Mouse (Mus musculus) stomach, embryonic 16.5 days (tissue): ENCODE measurements around the gene Afap1. TPM values are rescaled to one million over a fixed set of nuclear protein-coding genes. Genes with fewer than 3 reads are reported as not detected.

Experiments
- ATAC-seq: fragments of 200-750 bp; cut with Nextera tagmentation; 2 replicates; pipeline ENCODE4 v1.8.0; 2017; ENCODE audit warnings: moderate number of reproducible peaks, moderate TSS enrichment; ENCODE audit not compliant: insufficient read depth, low FRiP score
- H3K27ac ChIP-seq: fragments of 300-500 bp; sonication (generic); 2 replicates; pipeline ENCODE4 v1.5.1; 2014; ENCODE audit warnings: low read length
- H3K27me3 ChIP-seq: fragments of 300-500 bp; sonication (generic); 2 replicates; pipeline ENCODE4 v1.6.1; 2014; ENCODE audit warnings: low read length, control low read depth, mixed read lengths; ENCODE audit not compliant: control insufficient read depth, insufficient read depth
- H3K36me3 ChIP-seq: fragments of 300-500 bp; sonication (generic); 2 replicates; pipeline ENCODE4 v1.6.1; 2014; ENCODE audit warnings: low read length; ENCODE audit not compliant: control insufficient read depth, insufficient read depth
- H3K4me1 ChIP-seq: fragments of 300-500 bp; sonication (generic); 2 replicates; pipeline ENCODE4 v1.6.1; 2014; ENCODE audit warnings: low read length, control low read depth, mixed read lengths; ENCODE audit not compliant: control insufficient read depth, insufficient read depth
- H3K4me2 ChIP-seq: fragments of 300-500 bp; sonication (generic); 2 replicates; pipeline ENCODE4 v1.6.1; 2014; ENCODE audit warnings: low read depth, low read length, mixed read lengths
- H3K4me3 ChIP-seq: fragments of 300-500 bp; sonication (generic); replicated peaks from 2 replicates; pipeline ENCODE4 v1.5.1; 2014; ENCODE audit warnings: mild to moderate bottlenecking, low read length
- H3K9ac ChIP-seq: fragments of 300-500 bp; sonication (generic); 2 replicates; pipeline ENCODE4 v1.6.1; 2014; ENCODE audit warnings: low read length
- H3K9me3 ChIP-seq: fragments of 300-500 bp; sonication (generic); replicated peaks from 2 replicates; pipeline ENCODE4 v1.6.1; 2016; ENCODE audit warnings: low read length, control low read depth; ENCODE audit not compliant: control insufficient read depth
- WGBS: fragments of 180-500 bp; shearing (Covaris S2); extraction: QIAGEN DNeasy Blood & Tissue Kit; methylation state at CpG from one replicate; pipeline ENCODE4 v1.1.7; 2014; 5-methylcytosine and 5-hydroxymethylcytosine counted together
- polyA plus RNA-seq: library from polyadenylated mRNA; unstranded; fragments of >200 nt; fragmentation: Nextera tagmentation; extraction: Ambion mirVana; gene quantifications from 2 replicates; pipeline ENCODE4 v1.2.1, GENCODE M21; 2015

Gene Afap1
- polyA plus RNA-seq, 1 experiment from 2014 or later = 20.4 TPM

GRCm38 (mm10) chr5:35933059-35933458, 39.9 kb downstream of the Afap1 start:
- Histone ChIP-seq H3K27ac (no peak overlapping the region), H3K36me3 (no peaks in the 10 kb centered on the region), H3K4me1 (peaks cover 25% of the 10 kb centered on the region), H3K27me3 (no peaks in the 10 kb centered on the region), H3K4me3 (no peak overlapping the region), H3K9ac (no peak overlapping the region), H3K9me3 (no peaks in the 10 kb centered on the region), H3K4me2 (no peak overlapping the region)
- no peak for ATAC-seq
- WGBS = 79% methylated on average over 10 of the region's 10 CpGs

GRCm38 (mm10) chr5:35935939-35936338, 42.8 kb downstream of the Afap1 start:
- Histone ChIP-seq H3K4me1 (peaks cover 34% of the 10 kb centered on the region), H3K4me2 (no peak overlapping the region), H3K4me3 (no peak overlapping the region), H3K27ac (no peak overlapping the region), H3K9ac (no peak overlapping the region), H3K9me3 (no peaks in the 10 kb centered on the region), H3K27me3 (no peaks in the 10 kb centered on the region), H3K36me3 (no peaks in the 10 kb centered on the region)
- no peak for ATAC-seq
- 71% methylated on average over 7 of the region's 7 CpGs for WGBS

GRCm38 (mm10) chr5:35938249-35939223, 45.4 kb downstream of the Afap1 start:
- Histone ChIP-seq H3K4me2 (no peak overlapping the region), H3K27ac (peak overlapping the region; percentile 85)

GRCm38 (mm10) chr5:35939958-35940357, 46.8 kb downstream of the Afap1 start:
- Histone ChIP-seq H3K36me3 (0 out of 2 replicates have a peak, but pooled peaks cover 2% of the 10 kb centered on the region), H3K4me2 (no peak overlapping the region), H3K27ac (peak overlapping the region; percentile 11; the same call in 1 of the 2 replicates), H3K9ac (no peak overlapping the region), H3K9me3 (no peaks in the 10 kb centered on the region), H3K4me3 (no peak overlapping the region), H3K4me1 (peaks cover 30% of the 10 kb centered on the region), H3K27me3 (no peaks in the 10 kb centered on the region)
- no peak for ATAC-seq
- 83% methylated on average over 6 of the region's 6 CpGs for WGBS

More at GRCm38 (mm10) chr5:35938249-35939223, 45.4 kb downstream of the Afap1 start:
- WGBS = 42% methylated on average over 10 of the region's 10 CpGs
- Histone ChIP-seq H3K27me3 (no peaks in the 10 kb centered on the region), H3K9me3 (no peaks in the 10 kb centered on the region), H3K4me3 (no peak overlapping the region), H3K4me1 (peaks cover 28% of the 10 kb centered on the region), H3K9ac (no peak overlapping the region), H3K36me3 (no peaks in the 10 kb centered on the region)
- no peak for ATAC-seq

- no peaks in the 10 kb centered on the region for H3K9me3 ChIP-seq
- peak overlapping the region; percentile 76 for H3K27ac ChIP-seq
- no peaks in the 10 kb centered on the region for H3K27me3 ChIP-seq
- H3K9ac ChIP-seq = no peak overlapping the region
- peak; percentile 60 for ATAC-seq
- 0 out of 2 replicates have a peak, but pooled peaks cover 2% of the 10 kb centered on the region for H3K36me3 ChIP-seq
- 54% methylated on average over 5 of the region's 5 CpGs for WGBS
- H3K4me2 ChIP-seq = no peak overlapping the region
- H3K4me1 ChIP-seq = peaks cover 19% of the 10 kb centered on the region
- no peak overlapping the region for H3K4me3 ChIP-seq
Observed at GRCm38 (mm10) chr5:35943541-35943940, 50.4 kb downstream of the Afap1 start.

GRCm38 (mm10) chr5:35946841-35947240, 53.7 kb downstream of the Afap1 start:
- WGBS = 87% methylated on average over 2 of the region's 2 CpGs

GRCm38 (mm10) chr5:35947427-35947826, 54.3 kb downstream of the Afap1 start:
- H3K4me3 ChIP-seq = no peak overlapping the region
- H3K9me3 ChIP-seq = no peaks in the 10 kb centered on the region
- no peak for ATAC-seq
- 0 out of 2 replicates have a peak, but pooled peaks cover 2% of the 10 kb centered on the region for H3K36me3 ChIP-seq
- peaks cover 16% of the 10 kb centered on the region for H3K4me1 ChIP-seq
- no peak overlapping the region for H3K9ac ChIP-seq
- no peak overlapping the region for H3K4me2 ChIP-seq
- 67% methylated on average over 4 of the region's 4 CpGs for WGBS
- no peaks in the 10 kb centered on the region for H3K27me3 ChIP-seq
- no peak overlapping the region for H3K27ac ChIP-seq

More at GRCm38 (mm10) chr5:35946841-35947240, 53.7 kb downstream of the Afap1 start:
- no peak for ATAC-seq
- no peak overlapping the region for H3K9ac ChIP-seq
- H3K4me3 ChIP-seq = no peak overlapping the region
- H3K36me3 ChIP-seq = 0 out of 2 replicates have a peak, but pooled peaks cover 2% of the 10 kb centered on the region
- peaks cover 17% of the 10 kb centered on the region for H3K4me1 ChIP-seq
- no peak overlapping the region for H3K4me2 ChIP-seq
- no peaks in the 10 kb centered on the region for H3K27me3 ChIP-seq
- H3K27ac ChIP-seq = no peak overlapping the region
- H3K9me3 ChIP-seq = no peaks in the 10 kb centered on the region

GRCm38 (mm10) chr5:35948225-35948975, 55.3 kb downstream of the Afap1 start:
- Histone ChIP-seq H3K27me3 (no peaks in the 10 kb centered on the region), H3K4me3 (no peak overlapping the region), H3K9ac (no peak overlapping the region), H3K36me3 (0 out of 2 replicates have a peak, but pooled peaks cover 2% of the 10 kb centered on the region), H3K4me1 (peaks cover 6% of the 10 kb centered on the region), H3K9me3 (no peaks in the 10 kb centered on the region), H3K4me2 (no peak overlapping the region), H3K27ac (peak overlapping the region; percentile 3; the same call in 1 of the 2 replicates)
- 0 out of 2 replicates have a peak, but pooled peaks have one; percentile 12 for ATAC-seq
- WGBS = 69% methylated on average over 15 of the region's 15 CpGs
